Mouse (Mus musculus): ENCODE data around the gene Lnx1. TPM values are rescaled to one million over a fixed set of nuclear protein-coding genes. Genes with fewer than 3 reads are reported as not detected.
A peak's percentile ranks its signal among the peaks of the same experiment; 100 is the strongest.

Gene Lnx1
- polyA plus RNA-seq, 1 experiment from 2014 or later: 0.06 TPM

DNA sequence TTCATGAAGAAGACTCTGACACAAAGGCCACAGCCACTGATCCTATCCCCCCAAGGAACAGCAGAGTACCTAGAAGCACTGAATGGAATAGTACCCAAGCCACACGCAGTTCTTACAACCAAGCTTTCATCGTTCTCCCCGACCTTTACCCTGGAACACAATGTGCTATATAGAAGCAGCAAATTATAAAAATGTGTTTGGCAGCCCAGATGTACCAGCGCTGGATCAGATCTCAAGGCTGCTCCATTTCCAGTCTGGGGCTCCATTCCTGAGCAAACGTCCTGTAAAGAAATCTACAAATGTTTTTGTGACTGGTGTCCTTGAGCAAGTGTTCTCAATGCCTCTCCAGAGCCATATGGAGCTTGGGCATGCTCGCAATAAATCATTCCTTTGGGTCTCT, 44.8 kb downstream of the Lnx1 start:
- Histone ChIP-seq H3K9ac (replicated peaks) (no peak overlapping the region), H3K36me3 (replicated peaks; ENCODE audit: insufficient read depth, low read length) (no peaks in the 10 kb centered on the region), H3K27me3 (ENCODE audit: insufficient read depth, low read length) (no peaks in the 10 kb centered on the region), H3K4me3 (ENCODE audit: low read depth, low read length) (no peak overlapping the region), H3K4me2 (ENCODE audit: low read depth, low read length) (no peak overlapping the region), H3K27ac (ENCODE audit: low read depth) (no peak overlapping the region), H3K4me1 (ENCODE audit: insufficient read depth) (no peaks in the 10 kb centered on the region), H3K9me3 (ENCODE audit: low read length) (no peaks in the 10 kb centered on the region)
- DNase-seq (no peak), ATAC-seq (no peak)
- TF ChIP-seq EP300 (IDR thresholded peaks at IDR 0.05; ENCODE audit: low read depth): no peak
- TF ChIP-seq CTCF (IDR thresholded peaks at IDR 0.05; ENCODE audit: low read depth): no peak
- WGBS (ENCODE audit: insufficient replicate concordance): 79% methylated on average over 6 of the region's 6 CpGs

DNA sequence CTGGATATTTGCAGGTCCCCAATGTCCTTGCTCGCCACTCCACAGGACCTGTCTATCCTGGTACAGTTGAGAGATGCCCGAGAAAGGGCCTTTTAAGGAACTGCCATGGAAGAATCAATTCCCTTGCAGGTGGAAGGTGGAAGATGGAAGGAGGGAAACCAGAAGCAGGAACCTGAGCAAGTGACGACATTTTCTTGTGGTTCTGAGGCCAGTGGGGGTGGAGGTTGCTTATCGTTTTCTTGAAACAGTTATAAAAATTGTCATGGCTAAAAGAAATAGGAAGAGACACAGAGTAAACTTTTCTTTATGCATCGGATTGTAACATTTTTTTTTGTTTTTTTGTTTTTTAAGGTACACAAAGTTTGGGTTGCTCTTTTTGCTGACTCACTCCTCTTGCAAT, 46.3 kb downstream of the Lnx1 start:
- no peak for DNase-seq
- Histone ChIP-seq H3K27me3 (ENCODE audit: insufficient read depth, low read length) (no peaks in the 10 kb centered on the region), H3K4me3 (ENCODE audit: low read depth, low read length) (no peak overlapping the region), H3K4me2 (ENCODE audit: low read depth, low read length) (no peak overlapping the region), H3K27ac (ENCODE audit: low read depth) (no peak overlapping the region), H3K4me1 (ENCODE audit: insufficient read depth) (no peaks in the 10 kb centered on the region), H3K36me3 (replicated peaks; ENCODE audit: insufficient read depth, low read length) (no peaks in the 10 kb centered on the region), H3K9me3 (ENCODE audit: low read length) (no peaks in the 10 kb centered on the region), H3K9ac (replicated peaks) (no peak overlapping the region)
- WGBS (ENCODE audit: insufficient replicate concordance): 54% methylated on average over 5 of the region's 5 CpGs
- ATAC-seq: no peak
- TF ChIP-seq EP300 (IDR thresholded peaks at IDR 0.05; ENCODE audit: low read depth) (no peak), CTCF (IDR thresholded peaks at IDR 0.05; ENCODE audit: low read depth) (no peak)

DNA sequence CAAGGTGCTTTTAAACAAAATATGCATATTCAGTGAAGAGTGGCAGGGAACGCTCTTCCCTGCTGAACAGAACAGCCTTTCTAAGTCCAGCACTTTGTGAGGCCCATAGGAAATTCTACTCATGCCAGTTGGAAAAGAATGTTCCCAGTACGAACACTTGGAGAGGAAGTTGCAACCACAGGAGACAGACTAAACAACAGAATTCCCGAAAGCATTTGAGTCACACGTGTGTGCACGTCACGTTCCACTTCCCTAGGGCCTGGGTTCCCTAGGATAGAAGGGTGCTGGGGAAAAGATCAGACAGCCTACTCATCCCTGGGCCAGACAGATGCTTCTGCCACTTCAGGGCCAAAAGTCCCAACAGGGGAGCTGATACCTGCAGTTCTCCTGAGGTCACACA, 48.2 kb downstream of the Lnx1 start:
- H3K4me1 ChIP-seq (ENCODE audit: insufficient read depth): 0 out of 2 replicates have a peak, but pooled peaks cover 3% of the 10 kb centered on the region
- no peaks in the 10 kb centered on the region for H3K36me3 ChIP-seq (replicated peaks; ENCODE audit: insufficient read depth, low read length)
- WGBS (ENCODE audit: insufficient replicate concordance): 66% methylated on average over 6 of the region's 6 CpGs
- no peak overlapping the region for H3K9ac ChIP-seq (replicated peaks)
- no peak overlapping the region for H3K4me3 ChIP-seq (ENCODE audit: low read depth, low read length)
- H3K27ac ChIP-seq (ENCODE audit: low read depth): no peak overlapping the region
- TF ChIP-seq EP300 (IDR thresholded peaks at IDR 0.05; ENCODE audit: low read depth) (no peak), CTCF (IDR thresholded peaks at IDR 0.05; ENCODE audit: low read depth) (no peak)
- H3K9me3 ChIP-seq (ENCODE audit: low read length): no peaks in the 10 kb centered on the region
- ATAC-seq (no peak), DNase-seq (no peak)
- no peaks in the 10 kb centered on the region for H3K27me3 ChIP-seq (ENCODE audit: insufficient read depth, low read length)
- H3K4me2 ChIP-seq (ENCODE audit: low read depth, low read length): no peak overlapping the region

DNA sequence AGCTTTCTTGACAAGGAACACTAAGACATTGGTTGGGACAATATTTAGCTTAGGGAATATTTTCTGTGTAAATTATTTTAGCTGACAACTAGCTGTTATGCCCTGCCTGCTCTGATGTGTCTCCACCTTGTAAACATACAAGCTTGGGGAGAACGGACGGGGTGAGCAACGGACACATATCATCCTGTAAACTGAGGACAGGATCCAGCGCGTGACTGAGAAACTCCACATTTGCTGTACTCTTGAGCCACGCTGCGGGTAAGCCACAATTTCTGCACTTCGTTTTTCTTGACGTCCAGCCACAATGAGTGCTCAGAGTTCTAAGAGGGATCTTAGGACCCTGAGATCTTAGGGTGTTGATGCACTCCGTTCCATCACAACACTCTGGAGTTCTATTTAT, 48.9 kb downstream of the Lnx1 start:
- TF ChIP-seq EP300 (IDR thresholded peaks at IDR 0.05; ENCODE audit: low read depth) (no peak), CTCF (IDR thresholded peaks at IDR 0.05; ENCODE audit: low read depth) (no peak)
- no peaks in the 10 kb centered on the region for H3K36me3 ChIP-seq (replicated peaks; ENCODE audit: insufficient read depth, low read length)
- 80% methylated on average over 10 of the region's 10 CpGs for WGBS (ENCODE audit: insufficient replicate concordance)
- H3K4me2 ChIP-seq (ENCODE audit: low read depth, low read length): no peak overlapping the region
- H3K9me3 ChIP-seq (ENCODE audit: low read length): no peaks in the 10 kb centered on the region
- no peak overlapping the region for H3K9ac ChIP-seq (replicated peaks)
- DNase-seq (no peak), ATAC-seq (no peak)
- no peak overlapping the region for H3K4me3 ChIP-seq (ENCODE audit: low read depth, low read length)
- H3K27ac ChIP-seq (ENCODE audit: low read depth): no peak overlapping the region
- no peaks in the 10 kb centered on the region for H3K27me3 ChIP-seq (ENCODE audit: insufficient read depth, low read length)
- 0 out of 2 replicates have a peak, but pooled peaks cover 3% of the 10 kb centered on the region for H3K4me1 ChIP-seq (ENCODE audit: insufficient read depth)

DNA sequence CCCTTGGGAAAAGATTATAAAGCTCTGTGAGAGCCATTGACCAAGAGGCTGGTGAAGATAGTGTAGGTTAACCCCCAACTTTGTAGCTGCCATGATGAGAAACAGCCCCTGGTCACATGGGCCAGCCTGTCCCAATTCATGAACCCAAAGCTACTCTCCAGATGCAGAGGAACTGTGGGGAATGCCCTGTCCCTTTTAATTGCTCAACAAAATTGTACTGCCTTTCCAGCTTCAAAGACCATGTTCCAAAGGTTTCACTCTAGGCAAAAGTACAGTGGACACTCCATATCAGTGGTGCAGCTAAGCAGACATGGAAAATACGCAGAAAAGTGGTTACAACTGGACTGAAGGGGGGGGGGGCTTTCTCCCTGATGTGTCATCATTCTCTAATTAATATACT, 53.6 kb downstream of the Lnx1 start:
- Histone ChIP-seq H3K27me3 (ENCODE audit: insufficient read depth, low read length) (no peaks in the 10 kb centered on the region), H3K4me2 (ENCODE audit: low read depth, low read length) (peak overlapping the region; percentile 47), H3K9me3 (ENCODE audit: low read length) (no peaks in the 10 kb centered on the region), H3K36me3 (replicated peaks; ENCODE audit: insufficient read depth, low read length) (no peaks in the 10 kb centered on the region), H3K27ac (ENCODE audit: low read depth) (peak overlapping the region; percentile 92), H3K4me1 (ENCODE audit: insufficient read depth) (peaks cover 11% of the 10 kb centered on the region; the same call in 1 of the 2 replicates), H3K4me3 (ENCODE audit: low read depth, low read length) (no peak overlapping the region), H3K9ac (replicated peaks) (no peak overlapping the region)
- no peak for DNase-seq
- WGBS (ENCODE audit: insufficient replicate concordance): 56% methylated on average over 1 of the region's 1 CpGs
- no peak for TF ChIP-seq CTCF (IDR thresholded peaks at IDR 0.05; ENCODE audit: low read depth)
- TF ChIP-seq EP300 (IDR thresholded peaks at IDR 0.05; ENCODE audit: low read depth): no peak
- peak; percentile 33 for ATAC-seq

DNA sequence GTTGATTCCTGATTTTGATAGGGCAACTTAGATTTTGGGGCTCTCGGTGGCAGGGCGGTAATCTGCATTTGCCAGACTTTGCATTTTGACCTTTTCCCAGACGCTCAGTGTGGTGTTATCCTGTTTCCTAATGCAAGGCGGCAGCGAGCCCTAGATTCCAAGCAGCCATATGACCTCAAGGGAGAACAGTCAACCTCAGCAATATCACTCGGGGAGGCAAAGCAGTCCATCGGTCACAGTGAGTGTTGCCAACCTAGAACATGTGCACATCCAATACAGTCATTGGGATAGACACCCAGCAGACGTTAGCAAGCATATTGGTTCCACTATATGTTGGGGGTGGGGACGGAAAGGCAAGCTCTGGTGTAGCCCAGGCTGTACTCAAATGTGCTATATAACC, 54.5 kb downstream of the Lnx1 start:
- peak overlapping the region; percentile 55; the same call in 1 of the 2 replicates for H3K9ac ChIP-seq (replicated peaks)
- H3K4me1 ChIP-seq (ENCODE audit: insufficient read depth): peaks cover 13% of the 10 kb centered on the region; the same call in 1 of the 2 replicates
- H3K4me3 ChIP-seq (ENCODE audit: low read depth, low read length): peak overlapping the region; percentile 39
- no peak for TF ChIP-seq CTCF (IDR thresholded peaks at IDR 0.05; ENCODE audit: low read depth)
- no peak for TF ChIP-seq EP300 (IDR thresholded peaks at IDR 0.05; ENCODE audit: low read depth)
- 49% methylated on average over 9 of the region's 9 CpGs for WGBS (ENCODE audit: insufficient replicate concordance)
- ATAC-seq (peak; percentile 82), DNase-seq (peak; percentile 37)
- H3K27ac ChIP-seq (ENCODE audit: low read depth): peak overlapping the region; percentile 92
- H3K27me3 ChIP-seq (ENCODE audit: insufficient read depth, low read length): no peaks in the 10 kb centered on the region
- no peaks in the 10 kb centered on the region for H3K36me3 ChIP-seq (replicated peaks; ENCODE audit: insufficient read depth, low read length)
- no peaks in the 10 kb centered on the region for H3K9me3 ChIP-seq (ENCODE audit: low read length)
- peak overlapping the region; percentile 47 for H3K4me2 ChIP-seq (ENCODE audit: low read depth, low read length)

DNA sequence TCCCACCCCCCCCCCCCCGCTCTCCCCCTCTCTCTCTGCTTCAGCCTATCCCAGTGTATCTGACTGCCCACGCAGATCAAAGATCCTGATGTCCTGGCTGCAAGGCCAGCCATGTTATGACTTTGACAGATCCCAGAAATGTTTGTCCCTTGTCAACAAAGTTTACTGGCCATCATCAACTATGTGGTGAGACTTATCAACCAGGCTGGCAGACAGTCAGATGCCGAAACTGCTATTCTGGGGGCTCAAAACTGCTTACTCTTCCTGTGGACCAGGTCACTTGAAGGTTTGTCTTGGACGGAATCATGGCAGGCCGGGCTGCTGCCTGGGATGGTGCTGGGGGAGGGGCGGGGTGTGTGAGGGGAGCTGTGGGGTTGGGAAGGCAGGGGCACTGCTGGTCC, 55.1 kb downstream of the Lnx1 start:
- Histone ChIP-seq H3K9ac (replicated peaks) (peak overlapping the region; percentile 55; the same call in 1 of the 2 replicates), H3K27me3 (ENCODE audit: insufficient read depth, low read length) (no peaks in the 10 kb centered on the region), H3K4me1 (ENCODE audit: insufficient read depth) (peaks cover 13% of the 10 kb centered on the region; the same call in 1 of the 2 replicates), H3K36me3 (replicated peaks; ENCODE audit: insufficient read depth, low read length) (no peaks in the 10 kb centered on the region), H3K4me2 (ENCODE audit: low read depth, low read length) (peak overlapping the region; percentile 47), H3K9me3 (ENCODE audit: low read length) (no peaks in the 10 kb centered on the region), H3K4me3 (ENCODE audit: low read depth, low read length) (peak overlapping the region; percentile 39), H3K27ac (ENCODE audit: low read depth) (peak overlapping the region; percentile 92)
- ATAC-seq: peak; percentile 86
- peak; percentile 53 for DNase-seq
- WGBS (ENCODE audit: insufficient replicate concordance): 45% methylated on average over 5 of the region's 6 CpGs
- TF ChIP-seq EP300 (IDR thresholded peaks at IDR 0.05; ENCODE audit: low read depth) (no peak), CTCF (IDR thresholded peaks at IDR 0.05; ENCODE audit: low read depth) (no peak)
